Mouse (Mus musculus) small intestine, adult 2 months (tissue): Measurements from ENCODE around the gene Pdlim5.

Source experiments
- CTCF ChIP-seq: fragments of 200-500 bp; IDR thresholded peaks from 2 replicates; pipeline ENCODE4 v1.5.1; 2012; ENCODE audit warnings: low read depth, mild to moderate bottlenecking, control low read depth, inconsistent platforms, low read length, moderate library complexity, mixed read lengths; ENCODE audit not compliant: insufficient replicate concordance, insufficient read length; ENCODE audit errors: extremely low read depth
- POLR2A ChIP-seq: fragments of 200-500 bp; IDR thresholded peaks from 2 replicates; pipeline ENCODE4 v1.6.1; 2012; ENCODE audit warnings: low read depth, mild to moderate bottlenecking, control low read depth, inconsistent platforms, low read length, moderate library complexity

- TF ChIP-seq CTCF = no peak
- no peak for TF ChIP-seq POLR2A
These were observed 172.9 kb downstream of the Pdlim5 start for GRCm38 (mm10) chr3:142222471-142223103.
